Mouse (Mus musculus) heart, adult 2 months (tissue): ENCODE measurements at regions not wholly inside any gene's neighbourhood (a gene's known extent, or its start where the extent isn't known, plus 50 kb on each side); places are given as distances from the start of the nearest gene placed in this dataset.
"Not testable (repeated sequence)": the region's sequence is repeated elsewhere in the genome, so short reads cannot be mapped to it uniquely, and the experiment has no call there.

Experiments
- DNase-seq, 2 experiments: peaks; one replicate each; pipeline ENCODE4 v3.0.0; 2021
- H3K27ac ChIP-seq: fragments of 200-600 bp; 2 replicates; pipeline ENCODE4 v1.8.1; 2022
- H3K27me3 ChIP-seq: fragments of 200-500 bp; 2 replicates; pipeline ENCODE4 v1.6.1; 2012; ENCODE audit warnings: mild to moderate bottlenecking, low read length, inconsistent platforms, mixed read lengths; ENCODE audit not compliant: control insufficient read depth, insufficient read depth
- H3K36me3 ChIP-seq: fragments of 200-500 bp; 2 replicates; pipeline ENCODE4 v1.6.1; 2012; ENCODE audit warnings: low read length, inconsistent platforms; ENCODE audit not compliant: control insufficient read depth, insufficient read depth
- H3K4me1 ChIP-seq: fragments of 200-500 bp; 2 replicates; pipeline ENCODE4 v1.6.1; 2011; ENCODE audit warnings: low read length; ENCODE audit not compliant: control insufficient read depth, insufficient read depth
- H3K4me3 ChIP-seq: fragments of 200-600 bp; 2 replicates; pipeline ENCODE4 v1.8.1; 2022
- H3K79me2 ChIP-seq: fragments of 200-500 bp; replicated peaks from 2 replicates; pipeline ENCODE4 v1.6.1; 2012; ENCODE audit warnings: mild to moderate bottlenecking, inconsistent platforms, low read length, moderate library complexity, mixed read lengths; ENCODE audit not compliant: control insufficient read depth, insufficient read depth
- H3K9ac ChIP-seq: fragments of 200-500 bp; 2 replicates; pipeline ENCODE4 v1.6.1; 2012; ENCODE audit warnings: low read depth, mild to moderate bottlenecking, control low read depth, inconsistent platforms, low read length, mixed read lengths
- CTCF ChIP-seq: fragments of 200-600 bp; IDR thresholded peaks from 2 replicates; pipeline ENCODE4 v1.8.1; 2022; ENCODE audit warnings: antibody characterized with exemption, mild to moderate bottlenecking, moderate library complexity
- EP300 ChIP-seq: fragments of 200-500 bp; IDR thresholded peaks from 2 replicates; pipeline ENCODE4 v1.6.1; 2011; ENCODE audit warnings: low read depth, low read length, control low read depth; ENCODE audit not compliant: insufficient read depth
- POLR2A ChIP-seq: fragments of 200-500 bp; IDR thresholded peaks from 2 replicates; pipeline ENCODE4 v1.6.1; 2011; ENCODE audit warnings: mild to moderate bottlenecking, low read depth, low read length, control low read depth; ENCODE audit not compliant: insufficient read depth
- WGBS: fragments of 180-500 bp; shearing (Covaris S2); methylation state at CpG from one replicate; pipeline ENCODE4 v1.1.7; 2018; 5-methylcytosine and 5-hydroxymethylcytosine counted together
- intact Hi-C: fragments of 180-260 bp; cut with DNase I; formaldehyde crosslinking; loops from one replicate; pipeline ENCODE4 v1.15.1; 2025

DNA sequence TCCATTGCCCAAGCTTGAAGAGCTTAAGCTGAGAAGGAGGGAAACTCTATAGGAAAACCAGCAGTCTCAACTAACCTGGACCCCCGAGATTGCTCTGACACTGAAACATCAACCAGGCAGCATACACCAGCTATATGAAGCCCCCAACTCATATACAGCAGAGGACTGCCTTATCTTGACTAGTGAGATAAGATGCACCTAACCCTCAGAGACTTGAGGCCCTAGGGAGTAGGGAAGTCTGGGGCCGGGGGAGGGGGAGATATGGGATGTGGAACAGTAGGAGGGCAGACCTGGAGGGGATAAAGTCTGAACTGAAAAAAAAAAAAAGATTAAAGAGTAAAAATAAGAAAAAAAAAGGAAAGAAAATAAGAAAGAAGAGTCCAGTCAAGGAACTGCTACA lies 540.5 kb upstream of the Pkdcc start:
- TF ChIP-seq POLR2A: no peak
- no peak for TF ChIP-seq CTCF
- no peak for TF ChIP-seq EP300
- Histone ChIP-seq H3K9ac (no peak overlapping the region), H3K4me3 (no peak overlapping the region), H3K4me1 (no peaks in the 10 kb centered on the region), H3K27ac (no peak overlapping the region), H3K79me2 (no peaks in the 10 kb centered on the region), H3K36me3 (no peaks in the 10 kb centered on the region), H3K27me3 (no peaks in the 10 kb centered on the region)
- intact Hi-C loops: no loop called here
- DNase-seq: no peak
- WGBS: 60% methylated on average over 2 of the region's 2 CpGs

DNA sequence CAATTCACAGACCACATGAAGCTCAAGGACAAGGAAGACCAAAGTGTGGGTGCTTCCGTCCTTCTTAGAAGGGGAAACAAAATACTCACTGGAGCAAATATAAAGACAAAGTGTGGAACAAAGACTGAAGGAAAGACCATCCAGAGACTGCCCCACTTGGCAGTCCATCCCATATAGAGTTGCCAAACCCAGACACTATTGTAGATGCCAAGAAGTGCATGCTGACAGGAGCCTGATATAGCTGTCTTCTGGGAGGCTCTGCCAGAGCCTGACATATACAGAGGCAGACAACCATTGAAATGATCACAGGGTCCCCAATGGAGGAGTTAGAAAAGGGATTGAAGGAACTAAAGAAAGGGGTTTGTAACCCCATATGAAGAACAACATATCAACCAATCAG lies 548.5 kb upstream of the Pkdcc start:
- H3K79me2 ChIP-seq, intact Hi-C loops: not testable (repeated sequence)
- WGBS: 89% methylated on average over 1 of the region's 1 CpGs

DNA sequence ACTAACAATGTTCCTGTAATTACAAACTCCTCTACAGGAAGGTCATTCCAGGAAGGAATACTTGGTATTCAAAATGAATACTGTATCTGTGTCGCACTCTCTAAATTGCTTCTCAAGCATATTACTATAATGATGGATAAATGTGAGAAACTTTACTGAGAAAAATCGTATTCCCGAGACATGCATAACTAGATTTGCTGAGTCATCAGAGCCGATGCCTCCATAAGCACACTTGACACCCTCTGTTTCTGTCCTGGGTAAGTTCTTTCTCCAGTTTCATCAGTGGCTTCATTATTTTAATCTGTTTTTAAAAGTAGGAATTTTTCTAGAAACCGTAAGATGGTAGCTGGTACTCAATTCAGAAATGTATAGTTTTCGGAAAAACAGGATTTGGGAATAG lies 550.7 kb upstream of the Pkdcc start:
- H3K4me3 ChIP-seq: no peak overlapping the region
- intact Hi-C loops: no loop called here
- H3K4me1 ChIP-seq: no peaks in the 10 kb centered on the region
- H3K79me2 ChIP-seq: no peaks in the 10 kb centered on the region
- DNase-seq: no peak
- H3K36me3 ChIP-seq: no peaks in the 10 kb centered on the region
- WGBS: 90% methylated on average over 6 of the region's 6 CpGs
- TF ChIP-seq CTCF (no peak), EP300 (no peak), POLR2A (no peak)
- H3K9ac ChIP-seq: no peak overlapping the region
- no peaks in the 10 kb centered on the region for H3K27me3 ChIP-seq
- no peak overlapping the region for H3K27ac ChIP-seq

More for the DNA sequence above, 548.5 kb upstream of the Pkdcc start:
- not testable (repeated sequence) for DNase-seq, H3K27ac ChIP-seq, H3K4me3 ChIP-seq, H3K27me3 ChIP-seq, H3K4me1 ChIP-seq, H3K9ac ChIP-seq, H3K36me3 ChIP-seq

GRCm38 (mm10) chr17:82636459-82637189 lies 578.5 kb upstream of the Pkdcc start:
- H3K4me1 ChIP-seq: no peaks in the 10 kb centered on the region
- no peak for DNase-seq
- no peak overlapping the region for H3K4me3 ChIP-seq
- no peak overlapping the region for H3K9ac ChIP-seq
- H3K27me3 ChIP-seq: no peaks in the 10 kb centered on the region
- TF ChIP-seq EP300 (no peak), CTCF (no peak), POLR2A (no peak)
- H3K27ac ChIP-seq: no peak overlapping the region
- intact Hi-C loops: no loop called here
- 96% methylated on average over 1 of the region's 1 CpGs for WGBS
- H3K79me2 ChIP-seq: no peaks in the 10 kb centered on the region
- H3K36me3 ChIP-seq: no peaks in the 10 kb centered on the region

DNA sequence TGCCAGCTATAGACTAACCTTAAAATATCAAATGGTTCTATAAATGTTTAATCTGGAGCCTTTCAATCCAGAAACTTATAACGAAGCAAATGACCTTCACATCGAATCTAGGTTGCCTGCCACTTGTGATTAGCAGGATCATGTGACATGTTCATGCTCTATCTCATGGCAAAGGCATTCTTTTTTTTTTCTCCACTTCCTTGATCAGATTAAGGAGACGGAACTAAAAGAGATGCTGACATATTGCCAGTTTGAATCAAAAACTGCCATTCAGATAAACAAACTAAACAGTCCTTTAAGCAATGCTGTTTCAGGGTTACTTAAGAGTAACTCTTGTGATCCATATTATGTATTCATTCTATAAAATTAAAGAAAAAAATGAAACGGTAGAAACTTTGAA lies 579.2 kb upstream of the Pkdcc start:
- H3K27ac ChIP-seq: no peak overlapping the region
- WGBS: 45% methylated on average over 4 of the region's 4 CpGs
- H3K79me2 ChIP-seq: no peaks in the 10 kb centered on the region
- H3K36me3 ChIP-seq: no peaks in the 10 kb centered on the region
- TF ChIP-seq POLR2A (no peak), EP300 (no peak), CTCF (no peak)
- no peaks in the 10 kb centered on the region for H3K4me1 ChIP-seq
- no peaks in the 10 kb centered on the region for H3K27me3 ChIP-seq
- no peak overlapping the region for H3K4me3 ChIP-seq
- no peak overlapping the region for H3K9ac ChIP-seq
- no peak for DNase-seq
- intact Hi-C loops: no loop called here

GRCm38 (mm10) chr17:82606642-82607175 lies 608.4 kb upstream of the Pkdcc start:
- Histone ChIP-seq H3K27ac (no peak overlapping the region), H3K4me1 (no peaks in the 10 kb centered on the region), H3K4me3 (no peak overlapping the region), H3K9ac (no peak overlapping the region), H3K79me2 (no peaks in the 10 kb centered on the region), H3K27me3 (no peaks in the 10 kb centered on the region), H3K36me3 (no peaks in the 10 kb centered on the region)
- DNase-seq: no peak
- intact Hi-C loops: no loop called here
- TF ChIP-seq POLR2A: no peak
- no peak for TF ChIP-seq CTCF
- TF ChIP-seq EP300: no peak
- 60% methylated on average over 3 of the region's 3 CpGs for WGBS
